Mouse (Mus musculus): ENCODE results near the gene Gca. TPM values are rescaled to one million over a fixed set of nuclear protein-coding genes. Genes with fewer than 3 reads are reported as not detected.
"Not testable (repeated sequence)": the region's sequence is repeated elsewhere in the genome, so short reads cannot be mapped to it uniquely, and the experiment has no call there.

Gene Gca
- polyA plus RNA-seq, 1 experiment from 2014 or later = 3.1 TPM

DNA sequence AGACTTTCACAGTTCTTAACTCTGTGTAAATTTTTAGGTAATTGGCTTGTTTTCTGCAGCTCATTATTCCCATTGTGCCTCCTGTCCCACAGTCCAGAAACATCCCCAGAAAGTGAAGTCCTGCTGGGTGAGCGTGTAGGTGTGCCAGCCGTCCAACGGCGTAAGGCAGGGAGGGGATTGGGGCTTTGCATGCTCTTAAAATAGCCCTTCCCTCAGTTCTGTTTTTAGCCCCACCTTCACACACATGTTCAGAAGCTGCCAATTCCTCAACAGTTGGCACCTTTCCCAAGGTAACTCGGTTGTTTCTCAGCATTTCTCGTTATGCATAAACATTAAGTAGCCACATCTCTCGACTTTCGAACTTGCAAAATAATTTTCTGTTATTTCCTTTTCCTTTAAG, 17.6 kb downstream of the Gca start:
- H3K9ac ChIP-seq (ENCODE audit: low read depth, low read length) = no peak overlapping the region
- no peaks in the 10 kb centered on the region for H3K9me3 ChIP-seq (ENCODE audit: control insufficient read depth, low read length)
- no peaks in the 10 kb centered on the region for H3K36me3 ChIP-seq (ENCODE audit: control insufficient read depth, insufficient read depth, low read length)
- ATAC-seq (replicated peaks; ENCODE audit: low FRiP score) (no peak), DNase-seq (ENCODE audit: low spot score) (no peak)
- no peak overlapping the region for H3K4me3 ChIP-seq (ENCODE audit: low read depth, low read length)
- no peaks in the 10 kb centered on the region for H3K4me1 ChIP-seq (replicated peaks; ENCODE audit: control insufficient read depth, insufficient read depth, low read length)
- no peak overlapping the region for H3K27ac ChIP-seq (ENCODE audit: low read depth, low read length)
- no peak overlapping the region for H3K4me2 ChIP-seq
- no peaks in the 10 kb centered on the region for H3K27me3 ChIP-seq (replicated peaks; ENCODE audit: control insufficient read depth, insufficient read depth, low read length)
- WGBS = 83% methylated on average over 8 of the region's 8 CpGs

DNA sequence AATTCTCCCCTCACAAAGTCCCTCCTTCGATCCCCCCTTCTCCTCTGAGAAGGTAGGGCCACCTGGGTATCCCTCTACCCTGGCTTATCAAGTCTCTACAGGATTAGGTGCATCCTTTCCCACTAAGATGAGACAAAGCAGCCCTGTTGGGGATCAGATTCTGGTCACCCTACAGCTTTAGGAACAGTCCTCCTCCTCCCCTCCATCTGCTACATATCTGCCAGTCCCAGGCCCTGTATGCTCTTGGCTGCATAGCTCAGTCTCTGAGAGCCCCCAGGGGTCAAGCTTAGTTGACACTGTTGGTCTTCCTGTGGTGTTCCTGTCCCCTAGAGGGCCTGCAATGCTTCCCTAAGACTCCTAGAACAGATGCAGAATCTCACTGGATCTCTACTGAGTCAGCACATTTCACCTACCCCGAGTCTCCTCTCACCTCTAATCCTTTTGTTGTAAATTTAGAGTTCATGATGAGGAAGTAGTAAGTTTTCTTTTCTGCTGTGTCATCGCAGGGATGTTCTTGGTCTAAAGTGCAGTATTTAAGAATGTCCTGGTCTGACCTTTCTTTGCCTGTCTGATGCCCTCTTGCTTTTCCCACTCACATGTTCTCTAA, 21.0 kb downstream of the Gca start:
- DNase-seq (ENCODE audit: low spot score) = no peak
- no peak overlapping the region for H3K9ac ChIP-seq (ENCODE audit: low read depth, low read length)
- H3K9me3 ChIP-seq (ENCODE audit: control insufficient read depth, low read length) = no peaks in the 10 kb centered on the region
- no peak overlapping the region for H3K4me3 ChIP-seq (ENCODE audit: low read depth, low read length)
- WGBS = 52% methylated on average over 3 of the region's 3 CpGs
- H3K27ac ChIP-seq (ENCODE audit: low read depth, low read length) = no peak overlapping the region
- ATAC-seq (replicated peaks; ENCODE audit: low FRiP score) = no peak
- H3K27me3 ChIP-seq (replicated peaks; ENCODE audit: control insufficient read depth, insufficient read depth, low read length) = no peaks in the 10 kb centered on the region
- H3K4me1 ChIP-seq (replicated peaks; ENCODE audit: control insufficient read depth, insufficient read depth, low read length) = no peaks in the 10 kb centered on the region
- H3K4me2 ChIP-seq = no peak overlapping the region
- no peaks in the 10 kb centered on the region for H3K36me3 ChIP-seq (ENCODE audit: control insufficient read depth, insufficient read depth, low read length)

DNA sequence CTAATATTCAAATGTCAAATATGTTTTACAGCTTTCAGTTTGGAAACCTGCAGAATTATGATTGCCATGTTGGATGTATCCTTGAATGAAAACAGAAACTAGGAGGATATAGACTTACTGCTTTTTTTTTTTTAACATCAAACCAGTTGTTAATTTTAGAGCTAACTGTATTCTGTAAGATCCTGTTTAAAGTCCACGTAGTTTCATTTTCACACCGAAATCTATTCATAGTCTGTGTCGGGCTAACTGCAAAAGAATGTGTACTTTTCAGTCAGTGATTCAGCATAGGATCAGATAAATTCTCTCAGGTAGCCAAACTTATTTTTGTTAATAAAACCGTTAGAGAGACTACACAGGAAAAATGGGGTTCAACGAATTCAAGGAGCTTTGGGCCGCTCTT, 21.8 kb downstream of the Gca start:
- no peaks in the 10 kb centered on the region for H3K36me3 ChIP-seq (ENCODE audit: control insufficient read depth, insufficient read depth, low read length)
- no peak overlapping the region for H3K4me3 ChIP-seq (ENCODE audit: low read depth, low read length)
- H3K27ac ChIP-seq (ENCODE audit: low read depth, low read length) = no peak overlapping the region
- no peak overlapping the region for H3K9ac ChIP-seq (ENCODE audit: low read depth, low read length)
- H3K9me3 ChIP-seq (ENCODE audit: control insufficient read depth, low read length) = no peaks in the 10 kb centered on the region
- no peak for DNase-seq (ENCODE audit: low spot score)
- H3K4me2 ChIP-seq = no peak overlapping the region
- WGBS = 84% methylated on average over 6 of the region's 6 CpGs
- H3K27me3 ChIP-seq (replicated peaks; ENCODE audit: control insufficient read depth, insufficient read depth, low read length) = no peaks in the 10 kb centered on the region
- ATAC-seq (replicated peaks; ENCODE audit: low FRiP score) = no peak
- no peaks in the 10 kb centered on the region for H3K4me1 ChIP-seq (replicated peaks; ENCODE audit: control insufficient read depth, insufficient read depth, low read length)

DNA sequence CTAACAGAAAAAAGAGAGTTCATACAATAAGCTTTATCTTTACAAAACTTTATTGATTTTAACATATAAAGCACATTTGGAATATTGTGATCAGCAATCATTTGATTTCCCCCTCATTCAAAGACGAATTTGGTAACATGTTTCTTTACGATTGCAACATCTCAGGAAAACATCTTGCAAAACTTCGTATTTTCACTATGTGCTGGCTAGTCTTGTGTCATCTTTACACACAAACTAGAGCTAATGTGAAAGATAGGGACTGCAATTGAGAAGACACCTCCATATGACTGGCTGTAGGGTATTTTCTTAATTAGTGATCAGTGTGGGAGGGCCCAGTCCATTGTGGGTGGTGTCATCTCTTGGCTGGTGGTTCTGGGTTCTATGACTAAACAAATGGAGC, 42.2 kb downstream of the Gca start:
- H3K27ac ChIP-seq (ENCODE audit: low read depth, low read length) = no peak overlapping the region
- H3K36me3 ChIP-seq (ENCODE audit: control insufficient read depth, insufficient read depth, low read length) = no peaks in the 10 kb centered on the region
- no peaks in the 10 kb centered on the region for H3K27me3 ChIP-seq (replicated peaks; ENCODE audit: control insufficient read depth, insufficient read depth, low read length)
- 78% methylated on average over 3 of the region's 3 CpGs for WGBS
- ATAC-seq (replicated peaks; ENCODE audit: low FRiP score) = no peak
- no peaks in the 10 kb centered on the region for H3K9me3 ChIP-seq (ENCODE audit: control insufficient read depth, low read length)
- H3K4me3 ChIP-seq (ENCODE audit: low read depth, low read length) = no peak overlapping the region
- H3K4me1 ChIP-seq (replicated peaks; ENCODE audit: control insufficient read depth, insufficient read depth, low read length) = no peaks in the 10 kb centered on the region
- no peak overlapping the region for H3K9ac ChIP-seq (ENCODE audit: low read depth, low read length)
- no peak overlapping the region for H3K4me2 ChIP-seq
- DNase-seq (ENCODE audit: low spot score) = no peak

DNA sequence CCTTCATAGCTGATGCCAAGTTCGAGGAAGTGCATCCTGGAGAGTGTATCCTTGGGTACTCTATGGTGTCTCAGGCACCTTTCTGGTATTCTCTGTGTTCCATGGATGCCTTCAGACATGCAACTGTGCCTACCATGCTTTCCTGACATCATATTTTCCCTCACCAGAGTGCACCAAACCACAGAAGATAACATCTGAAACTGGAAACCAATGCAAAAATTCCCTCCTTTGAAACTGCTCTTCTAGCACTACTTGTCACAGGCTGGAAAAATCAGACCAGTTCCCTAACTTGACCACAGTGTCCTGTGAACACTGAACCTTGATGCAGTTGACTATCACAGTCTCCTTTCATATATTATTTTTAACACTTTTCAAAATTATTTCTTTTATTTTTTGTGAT, 45.5 kb downstream of the Gca start:
- ATAC-seq (replicated peaks; ENCODE audit: low FRiP score) (no peak), DNase-seq (ENCODE audit: low spot score) (no peak)
- no peaks in the 10 kb centered on the region for H3K36me3 ChIP-seq (ENCODE audit: control insufficient read depth, insufficient read depth, low read length)
- no peaks in the 10 kb centered on the region for H3K4me1 ChIP-seq (replicated peaks; ENCODE audit: control insufficient read depth, insufficient read depth, low read length)
- no peak overlapping the region for H3K4me2 ChIP-seq
- no peak overlapping the region for H3K9ac ChIP-seq (ENCODE audit: low read depth, low read length)
- no peak overlapping the region for H3K27ac ChIP-seq (ENCODE audit: low read depth, low read length)
- no peaks in the 10 kb centered on the region for H3K27me3 ChIP-seq (replicated peaks; ENCODE audit: control insufficient read depth, insufficient read depth, low read length)
- H3K4me3 ChIP-seq (ENCODE audit: low read depth, low read length) = no peak overlapping the region
- 65% methylated on average over 1 of the region's 1 CpGs for WGBS
- H3K9me3 ChIP-seq (ENCODE audit: control insufficient read depth, low read length) = no peaks in the 10 kb centered on the region

DNA sequence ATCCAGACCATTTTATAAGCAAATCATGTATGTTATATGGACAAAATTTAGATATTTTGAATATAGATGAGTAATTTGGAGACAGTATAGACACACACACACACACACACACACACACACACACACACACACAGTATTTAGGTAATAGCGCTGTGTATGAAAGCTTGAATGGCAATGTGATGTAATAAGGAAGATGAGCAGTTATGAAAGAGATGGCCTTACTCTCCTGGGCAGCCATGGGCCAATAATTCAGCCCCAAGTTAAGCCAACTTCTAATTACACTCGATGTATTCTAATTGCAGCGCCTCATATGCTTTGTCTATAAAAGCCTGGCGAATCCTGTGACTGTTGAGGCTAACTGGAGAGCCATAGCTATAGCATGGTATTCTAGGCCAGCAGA, 50.3 kb downstream of the Gca start:
- not testable (repeated sequence) for ATAC-seq (replicated peaks; ENCODE audit: low FRiP score); H3K9ac ChIP-seq (ENCODE audit: low read depth, low read length); DNase-seq (ENCODE audit: low spot score); H3K27ac ChIP-seq (ENCODE audit: low read depth, low read length); H3K4me3 ChIP-seq (ENCODE audit: low read depth, low read length); H3K4me2 ChIP-seq; H3K36me3 ChIP-seq (ENCODE audit: control insufficient read depth, insufficient read depth, low read length); H3K9me3 ChIP-seq (ENCODE audit: control insufficient read depth, low read length); H3K27me3 ChIP-seq (replicated peaks; ENCODE audit: control insufficient read depth, insufficient read depth, low read length); H3K4me1 ChIP-seq (replicated peaks; ENCODE audit: control insufficient read depth, insufficient read depth, low read length)
- WGBS = 81% methylated on average over 4 of the region's 4 CpGs

DNA sequence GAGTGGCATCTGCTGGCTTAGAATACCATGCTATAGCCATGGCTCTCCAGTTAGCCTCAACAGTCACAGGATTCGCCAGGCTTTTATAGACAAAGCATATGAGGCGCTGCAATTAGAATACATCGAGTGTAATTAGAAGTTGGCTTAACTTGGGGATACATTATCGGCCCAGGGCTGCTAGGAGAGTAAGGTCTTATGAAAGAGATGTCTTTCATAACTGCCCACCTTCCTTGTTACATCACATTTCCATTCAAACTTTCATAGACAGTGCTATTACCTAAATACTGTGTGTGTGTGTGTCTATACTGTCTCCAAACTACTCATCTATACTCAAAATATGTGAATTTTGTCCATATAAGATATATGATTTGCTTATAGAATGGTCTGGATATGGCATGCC, 51.2 kb downstream of the Gca start:
- Histone ChIP-seq H3K4me3 (ENCODE audit: low read depth, low read length) (no peak overlapping the region), H3K4me1 (replicated peaks; ENCODE audit: control insufficient read depth, insufficient read depth, low read length) (no peaks in the 10 kb centered on the region)
- 75% methylated on average over 4 of the region's 4 CpGs for WGBS

DNA sequence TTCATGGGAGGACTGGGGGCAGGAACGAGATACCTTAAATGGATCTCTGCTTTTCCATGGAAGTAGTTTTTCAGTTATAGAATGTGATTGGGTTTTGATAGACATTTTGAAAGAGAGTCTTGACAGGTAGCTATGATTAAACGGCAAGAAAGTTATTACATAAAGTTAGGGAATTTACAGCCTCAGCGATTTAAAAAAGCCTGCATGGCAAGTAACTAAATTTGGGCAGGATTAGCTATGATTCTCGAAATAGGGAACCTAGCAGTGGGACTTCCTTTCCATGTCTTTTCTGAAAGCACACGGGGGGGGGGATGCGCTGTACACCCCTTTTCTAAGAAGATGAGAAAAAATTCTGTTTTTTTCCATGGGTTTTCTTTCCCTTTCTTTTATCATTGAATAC, 53.2 kb downstream of the Gca start:
- Histone ChIP-seq H3K27ac (ENCODE audit: low read depth, low read length) (no peak overlapping the region), H3K36me3 (ENCODE audit: control insufficient read depth, insufficient read depth, low read length) (no peaks in the 10 kb centered on the region), H3K9ac (ENCODE audit: low read depth, low read length) (no peak overlapping the region), H3K4me2 (no peak overlapping the region), H3K4me1 (replicated peaks; ENCODE audit: control insufficient read depth, insufficient read depth, low read length) (no peaks in the 10 kb centered on the region), H3K9me3 (ENCODE audit: control insufficient read depth, low read length) (no peaks in the 10 kb centered on the region), H3K27me3 (replicated peaks; ENCODE audit: control insufficient read depth, insufficient read depth, low read length) (no peaks in the 10 kb centered on the region), H3K4me3 (ENCODE audit: low read depth, low read length) (no peak overlapping the region)
- WGBS = 79% methylated on average over 6 of the region's 6 CpGs
- no peak for DNase-seq (ENCODE audit: low spot score)
- ATAC-seq (replicated peaks; ENCODE audit: low FRiP score) = no peak

More for the DNA sequence above, 51.2 kb downstream of the Gca start:
- H3K4me2 ChIP-seq = no peak overlapping the region
- H3K27me3 ChIP-seq (replicated peaks; ENCODE audit: control insufficient read depth, insufficient read depth, low read length) = no peaks in the 10 kb centered on the region
- no peak for ATAC-seq (replicated peaks; ENCODE audit: low FRiP score)
- no peak overlapping the region for H3K27ac ChIP-seq (ENCODE audit: low read depth, low read length)
- H3K9ac ChIP-seq (ENCODE audit: low read depth, low read length) = no peak overlapping the region
- H3K36me3 ChIP-seq (ENCODE audit: control insufficient read depth, insufficient read depth, low read length) = no peaks in the 10 kb centered on the region
- H3K9me3 ChIP-seq (ENCODE audit: control insufficient read depth, low read length) = no peaks in the 10 kb centered on the region
- DNase-seq (ENCODE audit: low spot score) = no peak

DNA sequence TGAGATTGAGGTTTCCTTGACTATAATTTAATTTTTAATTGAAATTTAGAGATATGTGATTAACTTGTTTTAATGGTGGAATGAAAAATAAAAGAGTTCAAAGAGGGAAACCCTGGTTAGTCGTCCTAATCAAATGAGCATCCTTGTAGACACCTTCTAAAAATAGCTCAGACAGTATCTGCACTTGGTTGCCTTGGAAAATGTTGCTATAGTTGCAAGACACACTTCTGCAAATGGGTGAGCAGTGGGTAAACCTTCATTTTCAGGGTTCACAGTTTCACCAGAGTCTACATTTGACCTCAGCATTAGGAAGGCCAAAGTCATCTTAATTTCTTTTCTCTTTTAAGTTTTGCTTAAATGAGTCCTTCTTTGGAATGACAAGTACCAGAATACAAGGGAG, 54.3 kb downstream of the Gca start:
- no peak overlapping the region for H3K27ac ChIP-seq (ENCODE audit: low read depth, low read length)
- no peak overlapping the region for H3K9ac ChIP-seq (ENCODE audit: low read depth, low read length)
- no peaks in the 10 kb centered on the region for H3K36me3 ChIP-seq (ENCODE audit: control insufficient read depth, insufficient read depth, low read length)
- H3K4me1 ChIP-seq (replicated peaks; ENCODE audit: control insufficient read depth, insufficient read depth, low read length) = no peaks in the 10 kb centered on the region
- H3K9me3 ChIP-seq (ENCODE audit: control insufficient read depth, low read length) = no peaks in the 10 kb centered on the region
- H3K4me3 ChIP-seq (ENCODE audit: low read depth, low read length) = no peak overlapping the region
- no peak overlapping the region for H3K4me2 ChIP-seq
- ATAC-seq (replicated peaks; ENCODE audit: low FRiP score) (no peak), DNase-seq (ENCODE audit: low spot score) (no peak)
- WGBS = 38% methylated on average over 1 of the region's 1 CpGs
- no peaks in the 10 kb centered on the region for H3K27me3 ChIP-seq (replicated peaks; ENCODE audit: control insufficient read depth, insufficient read depth, low read length)
